Mouse (Mus musculus) lung, postnatal 0 days (tissue): ENCODE measurements at regions not wholly inside any gene's neighbourhood (a gene's known extent, or its start where the extent isn't known, plus 50 kb on each side); places are given as distances from the start of the nearest gene placed in this dataset.

Source experiments
- CTCF ChIP-seq: IDR thresholded peaks from 2 replicates; pipeline ENCODE4 v1.5.1; 2016; ENCODE audit warnings: antibody characterized with exemption, mild to moderate bottlenecking
- EP300 ChIP-seq: IDR thresholded peaks from 2 replicates; pipeline ENCODE4 v1.6.1; 2016; ENCODE audit warnings: antibody characterized with exemption, mild to moderate bottlenecking, control low read depth

- no peak for TF ChIP-seq CTCF
- TF ChIP-seq EP300: no peak
These were observed 173.5 kb upstream of the Cxcr4 start for GRCm38 (mm10) chr1:128765626-128766025.
